Mouse (Mus musculus) C2C12 (cell line): ENCODE measurements around the gene Gm27029. TPM values are rescaled to one million over a fixed set of nuclear protein-coding genes. Genes with fewer than 3 reads are reported as not detected.
"Not testable (repeated sequence)": the region's sequence is repeated elsewhere in the genome, so short reads cannot be mapped to it uniquely, and the experiment has no call there.

ENCODE experiments used
- H3K27me3 ChIP-seq: one replicate; pipeline ENCODE4 v1.6.1; 2011; ENCODE audit not compliant: control insufficient read depth, insufficient read depth, insufficient read length
- H3K36me3 ChIP-seq: one replicate; pipeline ENCODE4 v1.6.1; 2011; ENCODE audit not compliant: control insufficient read depth, insufficient read depth
- H3K4me3 ChIP-seq: one replicate; pipeline ENCODE4 v1.5.1; 2011; ENCODE audit warnings: mild to moderate bottlenecking, control low read depth; ENCODE audit not compliant: poor library complexity, insufficient read depth, severe bottlenecking
- H3K79me2 ChIP-seq: one replicate; pipeline ENCODE4 v1.6.1; 2011; ENCODE audit not compliant: control insufficient read depth, insufficient read depth
- H3K79me3 ChIP-seq: one replicate; pipeline ENCODE4 v1.6.1; 2011; ENCODE audit warnings: low read depth, control low read depth
- H3ac ChIP-seq: one replicate; pipeline ENCODE3; 2011; ENCODE audit warnings: low read depth; ENCODE audit not compliant: control insufficient read depth, insufficient read length
- CEBPB ChIP-seq: IDR thresholded peaks from one replicate; pipeline ENCODE4 v1.6.1; 2011; ENCODE audit warnings: low read depth, mild to moderate bottlenecking, control low read depth, moderate library complexity
- CTCF ChIP-seq: IDR thresholded peaks from one replicate; pipeline ENCODE4 v1.5.1; 2011; ENCODE audit not compliant: control insufficient read depth, insufficient read depth, insufficient read length
- FOSL1 ChIP-seq: IDR thresholded peaks from one replicate; pipeline ENCODE4 v1.8.0; 2011; ENCODE audit warnings: mild to moderate bottlenecking, low read length; ENCODE audit not compliant: poor library complexity, insufficient read depth, severe bottlenecking
- MAX ChIP-seq: IDR thresholded peaks from one replicate; pipeline ENCODE4 v1.6.1; 2011; ENCODE audit warnings: mild to moderate bottlenecking, control low read depth
- MYOD1 ChIP-seq: IDR thresholded peaks from one replicate; pipeline ENCODE4 v1.6.1; 2011; ENCODE audit warnings: low read depth; ENCODE audit not compliant: control insufficient read depth, insufficient read length
- MYOG ChIP-seq: IDR thresholded peaks from one replicate; pipeline ENCODE4 v1.6.1; 2011; ENCODE audit not compliant: control insufficient read depth, insufficient read length; ENCODE audit errors: extremely low read depth
- USF1 ChIP-seq: IDR thresholded peaks from one replicate; pipeline ENCODE4 v1.6.1; 2011; ENCODE audit warnings: low read depth, mild to moderate bottlenecking, control low read depth, moderate library complexity
- long read RNA-seq, 2 experiments: library from polyadenylated mRNA; unstranded; transcript quantifications; one replicate each; pipeline ENCODE4 v2.0.0; 2019 to 2020
- polyA plus RNA-seq: library from polyadenylated mRNA; unstranded; fragments of >200 nt; fragmentation: generic; extraction: Trizol; gene quantifications from one replicate; pipeline ENCODE4 v1.2.1, GENCODE M21; 2012; ENCODE audit warnings: missing spikeins

Gene Gm27029
- 5.2 TPM for polyA plus RNA-seq
- long read RNA-seq, experiment 1: 0 reads
- long read RNA-seq, experiment 2, partial matches to known transcripts: 0 of 6 reads
- long read RNA-seq, experiment 2, other reads (novel, unspliced or antisense): 6 of 6 reads

DNA sequence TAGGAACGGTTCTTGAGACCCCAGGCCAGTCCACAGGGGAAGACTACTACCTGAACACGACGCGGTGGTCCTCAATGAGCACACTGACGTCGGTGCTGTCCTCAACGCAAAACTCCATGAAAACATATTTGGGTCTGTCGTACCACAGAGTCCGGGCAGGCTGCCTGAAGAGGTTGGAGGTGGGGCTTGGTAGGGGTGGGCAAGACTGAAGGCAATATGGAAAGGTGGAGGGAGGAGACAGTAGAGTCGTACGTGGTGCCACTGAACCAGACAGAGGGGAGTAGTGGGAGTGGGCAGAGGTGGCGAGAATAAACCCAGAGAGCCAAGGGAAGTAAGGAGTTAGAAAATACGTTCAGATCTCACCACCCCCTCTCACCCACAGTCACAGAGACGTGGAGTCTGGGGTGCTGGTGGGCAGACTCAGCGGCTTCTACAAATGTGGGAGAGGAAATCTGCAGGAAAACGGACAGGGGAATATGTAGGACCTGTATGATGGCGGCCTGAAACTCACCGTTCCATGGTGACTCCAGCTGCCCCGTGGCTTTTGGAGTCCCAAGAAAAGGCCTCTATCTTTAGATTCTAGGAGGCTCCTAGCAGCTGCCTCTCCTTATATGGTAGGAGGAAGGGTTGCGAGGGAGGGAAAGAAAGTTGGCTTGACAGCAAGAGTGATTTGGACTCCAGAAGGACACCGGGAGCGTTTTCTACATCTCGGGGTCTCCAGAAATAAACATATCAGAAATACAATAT lies at the start of gene Gm27029:
Gene Gm27029, minus strand, starts transcription at position 692 of the 747 bp plus-strand sequence.
- Histone ChIP-seq H3K27me3 (no peaks in the 10 kb centered on the region), H3K79me2 (peaks cover 40% of the 10 kb centered on the region), H3K79me3 (peaks cover 16% of the 10 kb centered on the region), H3K36me3 (peaks cover 4% of the 10 kb centered on the region), H3ac (peak within 1 kb of the TSS; percentile 75), H3K4me3 (peak within 1 kb of the TSS; percentile 99)
- no peak for TF ChIP-seq FOSL1
- no peak for TF ChIP-seq MYOG
- TF ChIP-seq CEBPB: no peak
- TF ChIP-seq USF1: no peak
- no peak for TF ChIP-seq MYOD1
- no peak for TF ChIP-seq CTCF
- no peak for TF ChIP-seq MAX

DNA sequence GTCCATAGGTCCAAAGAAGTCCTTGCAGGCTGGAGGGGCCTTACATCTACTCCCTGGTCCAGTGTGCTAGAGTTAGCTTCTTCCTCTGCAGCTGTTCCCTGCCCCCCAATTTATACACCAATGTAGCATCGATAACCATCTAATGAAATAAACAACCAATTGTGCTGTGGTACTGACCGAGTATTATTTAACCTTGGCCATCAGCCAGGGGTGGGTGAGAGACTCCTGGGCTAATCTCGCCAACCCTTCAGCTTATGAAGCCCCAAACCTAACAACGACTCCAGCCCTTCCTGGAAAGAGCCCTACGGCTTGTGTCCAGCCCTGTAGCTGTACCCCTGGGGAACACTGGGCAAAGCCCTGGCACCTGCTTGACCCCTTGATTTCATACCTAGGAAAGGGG lies 49.7 kb upstream of the Gm27029 start:
- Histone ChIP-seq H3K4me3 (no peak overlapping the region), H3ac (no peak overlapping the region), H3K79me3 (no peaks in the 10 kb centered on the region), H3K27me3 (no peaks in the 10 kb centered on the region), H3K79me2 (no peaks in the 10 kb centered on the region), H3K36me3 (no peaks in the 10 kb centered on the region)
- TF ChIP-seq CEBPB (no peak), CTCF (no peak)

DNA sequence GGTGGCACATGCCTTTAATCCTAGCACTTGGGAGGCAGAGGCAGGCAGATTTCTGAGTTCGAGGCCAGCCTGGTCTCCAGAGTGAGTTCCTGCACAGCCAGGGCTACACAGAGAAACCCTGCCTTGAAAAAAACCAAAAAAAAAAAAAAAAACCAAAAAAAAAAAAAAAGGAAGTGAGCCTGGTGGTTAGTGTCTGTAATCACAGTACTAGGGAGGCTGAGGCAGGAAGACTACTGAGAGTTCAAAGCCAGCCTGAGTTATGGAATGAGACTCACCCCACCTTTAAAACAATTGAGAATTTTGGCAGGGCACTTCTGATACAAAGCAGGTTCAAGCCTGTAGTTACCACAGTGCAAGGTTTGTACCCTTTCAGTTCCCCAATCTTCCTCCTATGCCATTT lies 49.1 kb upstream of the Gm27029 start:
- not testable (repeated sequence) for H3ac ChIP-seq, H3K36me3 ChIP-seq, H3K79me3 ChIP-seq, H3K79me2 ChIP-seq, H3K27me3 ChIP-seq, H3K4me3 ChIP-seq

DNA sequence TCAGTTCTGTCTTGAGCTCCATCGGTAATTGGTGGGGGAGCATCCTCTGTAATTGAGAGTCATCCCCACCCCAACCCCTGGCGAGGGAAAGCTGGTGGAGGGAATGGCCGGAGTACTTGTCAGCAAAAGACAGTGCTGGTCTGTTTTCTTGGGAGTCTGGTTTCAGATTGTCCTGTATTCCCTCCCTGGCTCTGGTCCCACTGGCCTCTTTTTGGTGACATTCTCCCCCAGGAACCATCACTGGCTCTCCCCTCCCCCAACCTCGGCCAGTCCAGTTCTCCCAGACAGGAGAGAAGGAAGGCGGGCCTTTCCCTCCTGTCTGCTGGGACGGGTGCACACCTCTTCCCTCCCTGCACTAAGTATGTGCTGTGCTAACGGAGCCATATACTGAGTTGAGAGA lies 47.7 kb upstream of the Gm27029 start:
- no peaks in the 10 kb centered on the region for H3K27me3 ChIP-seq
- TF ChIP-seq USF1 (no peak), MYOG (no peak), FOSL1 (no peak)
- H3K4me3 ChIP-seq: no peak overlapping the region
- H3K79me3 ChIP-seq: no peaks in the 10 kb centered on the region
- no peaks in the 10 kb centered on the region for H3K79me2 ChIP-seq
- no peak overlapping the region for H3ac ChIP-seq
- H3K36me3 ChIP-seq: no peaks in the 10 kb centered on the region

- Histone ChIP-seq H3K27me3 (no peaks in the 10 kb centered on the region), H3K79me3 (no peaks in the 10 kb centered on the region), H3ac (no peak overlapping the region), H3K4me3 (no peak overlapping the region), H3K36me3 (no peaks in the 10 kb centered on the region), H3K79me2 (no peaks in the 10 kb centered on the region)
- TF ChIP-seq MYOD1: no peak
- TF ChIP-seq MYOG: no peak
- TF ChIP-seq CEBPB: no peak
- no peak for TF ChIP-seq CTCF
- TF ChIP-seq FOSL1: no peak
- no peak for TF ChIP-seq USF1
- no peak for TF ChIP-seq MAX
These were observed 47.3 kb upstream of the Gm27029 start for GRCm38 (mm10) chr11:101471926-101472325.

- no peak overlapping the region for H3K4me3 ChIP-seq
- peaks cover 1% of the 10 kb centered on the region for H3K79me2 ChIP-seq
- H3K79me3 ChIP-seq: no peaks in the 10 kb centered on the region
- TF ChIP-seq CEBPB (no peak), MAX (no peak), MYOG (no peak), FOSL1 (no peak), MYOD1 (no peak), CTCF (no peak), USF1 (no peak)
- no peaks in the 10 kb centered on the region for H3K27me3 ChIP-seq
- no peaks in the 10 kb centered on the region for H3K36me3 ChIP-seq
- no peak overlapping the region for H3ac ChIP-seq
These were observed 45.6 kb upstream of the Gm27029 start for GRCm38 (mm10) chr11:101470206-101470605.
